Mouse (Mus musculus) midbrain, postnatal 0 days (tissue): ENCODE results near the gene Podxl2. TPM values are rescaled to one million over a fixed set of nuclear protein-coding genes. Genes with fewer than 3 reads are reported as not detected.

Source experiments
- ATAC-seq: fragments of 200-750 bp; cut with Nextera tagmentation; 2 replicates; pipeline ENCODE4 v1.8.0; 2017; ENCODE audit warnings: moderate number of reproducible peaks, mild to moderate bottlenecking, moderate TSS enrichment, moderate library complexity; ENCODE audit not compliant: low FRiP score
- DNase-seq: peaks from one replicate; pipeline ENCODE4 v3.0.0-alpha.2; 2015; ENCODE audit warnings: low spot score
- H3K27ac ChIP-seq: fragments of 300-500 bp; sonication (generic); 2 replicates; pipeline ENCODE4 v1.5.1; 2014; ENCODE audit warnings: low read depth, mild to moderate bottlenecking, low read length, mixed read lengths
- H3K27me3 ChIP-seq: fragments of 300-500 bp; sonication (generic); 2 replicates; pipeline ENCODE4 v1.6.1; 2014; ENCODE audit warnings: low read length, control low read depth, mixed read lengths; ENCODE audit not compliant: insufficient read depth
- H3K36me3 ChIP-seq: fragments of 300-500 bp; sonication (generic); 2 replicates; pipeline ENCODE4 v1.6.1; 2014; ENCODE audit warnings: low read length, control low read depth, mixed read lengths; ENCODE audit not compliant: insufficient read depth
- H3K4me1 ChIP-seq: fragments of 300-500 bp; sonication (generic); 2 replicates; pipeline ENCODE4 v1.6.1; 2014; ENCODE audit warnings: mild to moderate bottlenecking, control low read depth, antibody characterized with exemption, low read length, mixed read lengths; ENCODE audit not compliant: insufficient read depth
- H3K4me2 ChIP-seq: fragments of 300-500 bp; sonication (generic); 2 replicates; pipeline ENCODE4 v1.6.1; 2014; ENCODE audit warnings: low read depth, mild to moderate bottlenecking, low read length, mixed read lengths; ENCODE audit not compliant: poor library complexity, severe bottlenecking
- H3K4me3 ChIP-seq: fragments of 300-500 bp; sonication (generic); 2 replicates; pipeline ENCODE4 v1.5.1; 2014; ENCODE audit warnings: low read depth, mild to moderate bottlenecking, low read length, moderate library complexity
- H3K9ac ChIP-seq: fragments of 300-500 bp; sonication (generic); replicated peaks from 2 replicates; pipeline ENCODE4 v1.6.1; 2014; ENCODE audit warnings: mild to moderate bottlenecking, low read length, moderate library complexity, mixed read lengths; ENCODE audit not compliant: poor library complexity, severe bottlenecking
- H3K9me3 ChIP-seq: fragments of 300-500 bp; sonication (generic); 2 replicates; pipeline ENCODE4 v1.6.1; 2016; ENCODE audit warnings: low read length, control low read depth
- CTCF ChIP-seq: IDR thresholded peaks from 2 replicates; pipeline ENCODE4 v1.5.1; 2016; ENCODE audit warnings: antibody characterized with exemption, mild to moderate bottlenecking
- WGBS: fragments of 180-500 bp; shearing (Covaris S2); extraction: QIAGEN DNeasy Blood & Tissue Kit; methylation state at CpG from one replicate; pipeline ENCODE4 v1.1.7; 2014; 5-methylcytosine and 5-hydroxymethylcytosine counted together
- polyA plus RNA-seq: library from polyadenylated mRNA; unstranded; fragments of >200 nt; fragmentation: Nextera tagmentation; extraction: Ambion mirVana; gene quantifications from 2 replicates; pipeline ENCODE4 v1.2.1, GENCODE M21; 2015
- total RNA-seq: library from RNA; depleted of rRNA; stranded (reverse); fragments of >200 nt; gene quantifications from 2 replicates; pipeline ENCODE4 v1.2.3, GENCODE M21; 2014

Podxl2 gene
- total and polyA plus RNA-seq, 2 experiments from 2014 or later: 776 to 883 TPM

DNA sequence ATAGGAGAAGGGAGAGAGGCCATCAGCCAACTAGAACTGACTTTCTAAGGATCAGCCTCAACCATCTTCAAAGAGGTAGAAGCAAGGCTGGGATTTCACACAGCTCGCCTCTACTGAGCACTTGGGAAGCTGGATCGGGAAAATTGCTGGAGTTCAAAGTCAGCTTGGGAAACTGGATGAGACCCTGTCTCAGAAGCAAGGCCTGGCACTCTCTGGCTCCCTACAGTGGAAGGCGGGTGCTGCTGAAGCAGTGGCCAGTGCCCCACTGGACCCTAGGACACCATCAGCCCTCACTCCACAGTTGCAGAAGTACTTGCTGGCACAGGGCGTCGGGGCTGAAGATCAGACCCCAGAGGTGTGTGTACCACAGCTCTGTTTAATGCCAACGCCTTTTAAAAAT lies 17.0 kb downstream of the Podxl2 start:
- peaks cover 46% of the 10 kb centered on the region for H3K36me3 ChIP-seq
- WGBS: 86% methylated on average over 6 of the region's 6 CpGs
- H3K27me3 ChIP-seq: no peaks in the 10 kb centered on the region

DNA sequence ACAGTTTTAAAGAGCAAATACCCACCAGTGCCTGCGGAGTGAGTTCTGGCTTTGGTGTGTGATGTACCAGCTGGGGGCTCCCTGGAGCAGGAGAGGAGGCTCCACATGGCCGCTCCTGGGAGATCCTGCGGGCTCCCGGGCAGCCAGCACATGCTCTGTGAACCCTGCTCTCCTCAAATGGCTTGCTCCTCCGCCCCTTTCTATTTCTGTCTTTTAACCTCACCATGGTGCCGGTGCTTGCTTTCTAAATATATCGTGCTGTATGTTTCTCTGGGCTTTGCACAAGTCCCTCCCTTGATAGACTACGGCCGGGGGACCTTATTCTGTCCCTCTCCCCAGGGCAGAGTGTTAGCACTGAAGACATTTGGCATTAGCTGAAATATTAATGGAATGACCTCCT lies 17.6 kb downstream of the Podxl2 start:
- Histone ChIP-seq H3K4me3 (no peak overlapping the region), H3K36me3 (peaks cover 44% of the 10 kb centered on the region), H3K4me2 (no peak overlapping the region), H3K9ac (no peak overlapping the region), H3K27me3 (no peaks in the 10 kb centered on the region), H3K4me1 (no peaks in the 10 kb centered on the region), H3K27ac (no peak overlapping the region), H3K9me3 (no peaks in the 10 kb centered on the region)
- peak; percentile 37 for TF ChIP-seq CTCF
- 38% methylated on average over 9 of the region's 9 CpGs for WGBS
- no peak for DNase-seq
- ATAC-seq: no peak

More for the DNA sequence above, 17.0 kb downstream of the Podxl2 start:
- TF ChIP-seq CTCF: no peak
- no peak overlapping the region for H3K4me3 ChIP-seq
- no peaks in the 10 kb centered on the region for H3K9me3 ChIP-seq
- DNase-seq (no peak), ATAC-seq (no peak)
- H3K9ac ChIP-seq: no peak overlapping the region
- H3K4me2 ChIP-seq: no peak overlapping the region
- no peak overlapping the region for H3K27ac ChIP-seq
- H3K4me1 ChIP-seq: no peaks in the 10 kb centered on the region

GRCm38 (mm10) chr6:88855636-88856035 lies 19.2 kb downstream of the Podxl2 start:
- Histone ChIP-seq H3K4me1 (no peaks in the 10 kb centered on the region), H3K27me3 (no peaks in the 10 kb centered on the region), H3K9me3 (no peaks in the 10 kb centered on the region), H3K27ac (no peak overlapping the region), H3K36me3 (peaks cover 40% of the 10 kb centered on the region), H3K9ac (no peak overlapping the region), H3K4me3 (no peak overlapping the region), H3K4me2 (no peak overlapping the region)
- peak; percentile 88 for TF ChIP-seq CTCF
- peak; percentile 86 for DNase-seq
- no peak; the same call in 1 of the 2 replicates for ATAC-seq
- 19% methylated on average over 5 of the region's 5 CpGs for WGBS

- DNase-seq (no peak), ATAC-seq (no peak)
- Histone ChIP-seq H3K4me1 (no peaks in the 10 kb centered on the region), H3K9me3 (no peaks in the 10 kb centered on the region), H3K9ac (no peak overlapping the region), H3K27me3 (no peaks in the 10 kb centered on the region), H3K4me3 (no peak overlapping the region), H3K4me2 (no peak overlapping the region), H3K36me3 (peaks cover 30% of the 10 kb centered on the region), H3K27ac (no peak overlapping the region)
- TF ChIP-seq CTCF: no peak
- WGBS: 80% methylated on average over 5 of the region's 5 CpGs
These were observed 20.3 kb downstream of the Podxl2 start for GRCm38 (mm10) chr6:88854509-88854908.

GRCm38 (mm10) chr6:88850034-88850433 lies 24.8 kb downstream of the Podxl2 start:
- ATAC-seq (no peak), DNase-seq (no peak)
- no peak for TF ChIP-seq CTCF
- Histone ChIP-seq H3K4me3 (no peak overlapping the region), H3K27me3 (no peaks in the 10 kb centered on the region), H3K4me1 (no peaks in the 10 kb centered on the region), H3K9me3 (no peaks in the 10 kb centered on the region), H3K9ac (no peak overlapping the region), H3K36me3 (peaks cover 53% of the 10 kb centered on the region), H3K27ac (no peak overlapping the region), H3K4me2 (no peak overlapping the region)
- 87% methylated on average over 7 of the region's 7 CpGs for WGBS

GRCm38 (mm10) chr6:88849270-88849669 lies 25.6 kb downstream of the Podxl2 start:
- Histone ChIP-seq H3K4me3 (no peak overlapping the region), H3K4me2 (no peak overlapping the region), H3K27me3 (no peaks in the 10 kb centered on the region), H3K4me1 (no peaks in the 10 kb centered on the region), H3K27ac (no peak overlapping the region), H3K9me3 (no peaks in the 10 kb centered on the region), H3K9ac (no peak overlapping the region), H3K36me3 (peaks cover 53% of the 10 kb centered on the region)
- TF ChIP-seq CTCF: peak; percentile 56
- DNase-seq (no peak), ATAC-seq (no peak)
- WGBS: 45% methylated on average over 4 of the region's 4 CpGs
